Mouse (Mus musculus): ENCODE results near the gene Secisbp2. TPM values are rescaled to one million over a fixed set of nuclear protein-coding genes. Genes with fewer than 3 reads are reported as not detected.
A peak's percentile ranks its signal among the peaks of the same experiment; 100 is the strongest.

Secisbp2 gene
- polyA plus RNA-seq, 1 experiment: 27.2 TPM

- no peak for TF ChIP-seq CTCF (IDR thresholded peaks at IDR 0.05; ENCODE audit: control insufficient read depth, insufficient read depth, low read length)
- TF ChIP-seq POLR2A (IDR thresholded peaks at IDR 0.05; ENCODE audit: borderline replicate concordance, control insufficient read depth, low read depth, low read length): no peak
- no peak overlapping the region for H3K27ac ChIP-seq (ENCODE audit: control insufficient read depth, insufficient read depth, low read depth, low read length, poor library complexity)
- no peak overlapping the region for H3K4me3 ChIP-seq (replicated peaks; ENCODE audit: control insufficient read depth, low read depth, low read length)
- no peaks in the 10 kb centered on the region for H3K4me1 ChIP-seq (ENCODE audit: control insufficient read depth, insufficient read depth, low read length)
- 73% methylated on average over 5 of the region's 5 CpGs for WGBS
Observed at GRCm38 (mm10) chr13:51703893-51704292, 52.4 kb downstream of the Secisbp2 start.

DNA sequence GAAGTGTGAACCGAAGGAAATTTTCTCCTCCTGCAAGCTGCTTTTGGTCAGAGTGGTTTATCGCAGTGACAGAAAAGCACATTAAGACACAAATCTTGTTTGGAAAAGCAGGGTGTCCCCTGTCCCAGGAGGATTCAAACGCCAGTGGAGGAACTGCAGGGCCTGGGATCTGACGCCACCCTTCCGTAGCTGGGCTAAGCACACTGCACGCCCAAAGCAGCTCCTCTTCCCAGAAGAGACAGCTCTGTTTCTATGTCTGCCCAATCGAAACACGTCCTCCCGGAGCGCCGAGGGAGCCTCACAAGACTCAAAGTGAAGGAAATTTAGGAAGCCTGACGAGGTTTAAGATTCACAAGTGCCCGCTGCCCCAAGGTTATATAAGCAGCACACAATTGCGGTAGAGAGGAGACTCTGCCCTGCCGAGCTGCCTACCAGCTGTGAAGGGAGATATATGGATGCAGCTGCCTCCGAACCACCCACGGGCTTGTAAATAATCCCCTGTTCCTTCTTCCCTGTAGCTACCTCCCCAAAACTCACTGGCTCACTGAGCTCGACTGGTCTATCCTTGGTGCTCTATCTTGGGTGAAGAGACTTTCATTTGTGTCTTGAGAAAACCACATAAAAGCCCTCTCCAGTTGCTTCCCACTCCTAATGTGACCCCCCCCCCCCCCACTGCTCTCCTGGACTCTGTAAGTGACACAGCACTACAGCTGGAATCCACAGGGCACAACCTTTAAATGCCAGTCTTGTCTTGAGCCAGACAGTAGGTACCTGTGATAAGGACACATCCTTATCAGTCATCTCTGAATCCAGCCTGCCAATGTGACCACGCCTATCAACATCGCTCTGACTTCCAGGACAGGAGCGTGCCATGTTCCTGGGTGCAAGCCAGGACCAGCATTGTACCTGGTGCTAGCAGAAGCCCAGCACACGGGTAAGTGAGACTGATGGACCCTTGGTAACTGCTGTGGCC is 54.7 kb downstream of the Secisbp2 start:
- H3K27ac ChIP-seq (ENCODE audit: control insufficient read depth, insufficient read depth, low read depth, low read length, poor library complexity): no peak overlapping the region; the same call in 1 of the 2 replicates
- TF ChIP-seq POLR2A (IDR thresholded peaks at IDR 0.05; ENCODE audit: borderline replicate concordance, control insufficient read depth, low read depth, low read length) (no peak), CTCF (IDR thresholded peaks at IDR 0.05; ENCODE audit: control insufficient read depth, insufficient read depth, low read length) (no peak)
- WGBS: 80% methylated on average over 22 of the region's 22 CpGs
- no peak overlapping the region for H3K4me3 ChIP-seq (replicated peaks; ENCODE audit: control insufficient read depth, low read depth, low read length)
- peaks cover 3% of the 10 kb centered on the region; the same call in 1 of the 2 replicates for H3K4me1 ChIP-seq (ENCODE audit: control insufficient read depth, insufficient read depth, low read length)

DNA sequence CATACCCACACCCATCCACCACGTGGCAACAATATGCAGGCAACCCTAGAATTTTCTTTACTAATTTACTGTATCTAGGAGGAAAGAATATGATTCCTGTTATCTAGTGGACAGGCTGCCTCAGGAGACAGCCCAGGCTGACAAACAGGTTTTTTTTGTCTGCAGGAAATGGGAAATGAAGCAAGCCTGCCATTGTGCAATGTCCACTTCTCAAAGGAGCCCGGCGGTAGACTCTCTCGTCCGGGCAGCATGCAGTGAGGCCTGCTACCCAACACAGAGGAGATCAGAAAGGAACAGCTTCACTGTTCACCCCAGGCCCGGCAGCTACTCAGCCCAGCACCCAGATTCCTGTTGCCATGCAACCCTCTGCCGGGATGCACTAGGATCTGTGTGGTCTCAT is 59.2 kb downstream of the Secisbp2 start:
- Histone ChIP-seq H3K4me3 (replicated peaks; ENCODE audit: control insufficient read depth, low read depth, low read length) (no peak overlapping the region), H3K27ac (ENCODE audit: control insufficient read depth, insufficient read depth, low read depth, low read length, poor library complexity) (peak overlapping the region; percentile 66), H3K4me1 (ENCODE audit: control insufficient read depth, insufficient read depth, low read length) (peaks cover 6% of the 10 kb centered on the region)
- no peak for TF ChIP-seq POLR2A (IDR thresholded peaks at IDR 0.05; ENCODE audit: borderline replicate concordance, control insufficient read depth, low read depth, low read length)
- no peak for TF ChIP-seq CTCF (IDR thresholded peaks at IDR 0.05; ENCODE audit: control insufficient read depth, insufficient read depth, low read length)
- 36% methylated on average over 7 of the region's 7 CpGs for WGBS

DNA sequence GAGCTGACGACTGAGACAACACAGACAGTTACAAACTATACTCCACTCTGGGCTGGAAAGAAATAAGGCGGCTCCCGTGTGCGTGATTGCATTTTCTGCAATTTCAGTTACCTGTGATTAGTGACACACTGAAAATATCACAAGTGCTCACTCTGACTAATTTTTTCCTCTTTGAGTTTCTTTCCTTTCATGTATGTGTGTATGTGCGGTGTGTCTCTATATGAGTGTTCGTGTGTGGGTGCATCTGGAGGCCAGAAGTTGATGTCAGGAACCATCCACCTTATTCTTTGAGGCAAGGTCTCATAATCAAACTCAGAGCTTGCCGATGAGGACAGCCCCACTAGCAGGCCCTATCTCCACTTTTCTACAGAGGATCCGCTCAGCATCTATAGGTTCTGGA is 60.5 kb downstream of the Secisbp2 start:
- 92% methylated on average over 8 of the region's 8 CpGs for WGBS
- TF ChIP-seq POLR2A (IDR thresholded peaks at IDR 0.05; ENCODE audit: borderline replicate concordance, control insufficient read depth, low read depth, low read length) (no peak), CTCF (IDR thresholded peaks at IDR 0.05; ENCODE audit: control insufficient read depth, insufficient read depth, low read length) (no peak)
- Histone ChIP-seq H3K27ac (ENCODE audit: control insufficient read depth, insufficient read depth, low read depth, low read length, poor library complexity) (no peak overlapping the region), H3K4me3 (replicated peaks; ENCODE audit: control insufficient read depth, low read depth, low read length) (no peak overlapping the region), H3K4me1 (ENCODE audit: control insufficient read depth, insufficient read depth, low read length) (peaks cover 6% of the 10 kb centered on the region)

- H3K27ac ChIP-seq (ENCODE audit: control insufficient read depth, insufficient read depth, low read depth, low read length, poor library complexity): no peak overlapping the region
- WGBS: 68% methylated on average over 8 of the region's 8 CpGs
- TF ChIP-seq CTCF (IDR thresholded peaks at IDR 0.05; ENCODE audit: control insufficient read depth, insufficient read depth, low read length) (no peak), POLR2A (IDR thresholded peaks at IDR 0.05; ENCODE audit: borderline replicate concordance, control insufficient read depth, low read depth, low read length) (no peak)
- H3K4me3 ChIP-seq (replicated peaks; ENCODE audit: control insufficient read depth, low read depth, low read length): no peak overlapping the region
- H3K4me1 ChIP-seq (ENCODE audit: control insufficient read depth, insufficient read depth, low read length): peaks cover 2% of the 10 kb centered on the region
Observed at GRCm38 (mm10) chr13:51716350-51717263, 65.1 kb downstream of the Secisbp2 start.

GRCm38 (mm10) chr13:51719256-51719655 is 67.8 kb downstream of the Secisbp2 start:
- no peak for TF ChIP-seq CTCF (IDR thresholded peaks at IDR 0.05; ENCODE audit: control insufficient read depth, insufficient read depth, low read length)
- TF ChIP-seq POLR2A (IDR thresholded peaks at IDR 0.05; ENCODE audit: borderline replicate concordance, control insufficient read depth, low read depth, low read length): no peak
- WGBS: 82% methylated on average over 3 of the region's 3 CpGs
- peaks cover 1% of the 10 kb centered on the region; the same call in 1 of the 2 replicates for H3K4me1 ChIP-seq (ENCODE audit: control insufficient read depth, insufficient read depth, low read length)

GRCm38 (mm10) chr13:51720556-51720955 is 69.1 kb downstream of the Secisbp2 start:
- H3K27ac ChIP-seq (ENCODE audit: control insufficient read depth, insufficient read depth, low read depth, low read length, poor library complexity): no peak overlapping the region
- WGBS: 76% methylated on average over 4 of the region's 4 CpGs
- peaks cover 1% of the 10 kb centered on the region; the same call in 1 of the 2 replicates for H3K4me1 ChIP-seq (ENCODE audit: control insufficient read depth, insufficient read depth, low read length)
- H3K4me3 ChIP-seq (replicated peaks; ENCODE audit: control insufficient read depth, low read depth, low read length): no peak overlapping the region
- TF ChIP-seq POLR2A (IDR thresholded peaks at IDR 0.05; ENCODE audit: borderline replicate concordance, control insufficient read depth, low read depth, low read length) (no peak), CTCF (IDR thresholded peaks at IDR 0.05; ENCODE audit: control insufficient read depth, insufficient read depth, low read length) (no peak)

More at GRCm38 (mm10) chr13:51719256-51719655, 67.8 kb downstream of the Secisbp2 start:
- Histone ChIP-seq H3K27ac (ENCODE audit: control insufficient read depth, insufficient read depth, low read depth, low read length, poor library complexity) (no peak overlapping the region), H3K4me3 (replicated peaks; ENCODE audit: control insufficient read depth, low read depth, low read length) (no peak overlapping the region)
